Mouse (Mus musculus) heart, adult 18-20 months (tissue): ENCODE measurements at regions not wholly inside any gene's neighbourhood (a gene's known extent, or its start where the extent isn't known, plus 50 kb on each side); places are given as distances from the start of the nearest gene placed in this dataset.

Experiments used
- DNase-seq, 2 experiments: peaks; one replicate each; pipeline ENCODE4 v3.0.0; 2021 to 2022; ENCODE audit warnings: mixed read lengths in 1 of 2
- microRNA-seq, 2 experiments: library from miRNA; unstranded; fragments of <30 nt; microRNA quantifications; one replicate each; pipeline ENCODE4 v1.2.0; 2022

GRCm38 (mm10) chr2:169035315-169035714 is 79.9 kb upstream of the Zfp64 start:
- peak in 1 of 2 experiments; percentile 11 for DNase-seq

DNA sequence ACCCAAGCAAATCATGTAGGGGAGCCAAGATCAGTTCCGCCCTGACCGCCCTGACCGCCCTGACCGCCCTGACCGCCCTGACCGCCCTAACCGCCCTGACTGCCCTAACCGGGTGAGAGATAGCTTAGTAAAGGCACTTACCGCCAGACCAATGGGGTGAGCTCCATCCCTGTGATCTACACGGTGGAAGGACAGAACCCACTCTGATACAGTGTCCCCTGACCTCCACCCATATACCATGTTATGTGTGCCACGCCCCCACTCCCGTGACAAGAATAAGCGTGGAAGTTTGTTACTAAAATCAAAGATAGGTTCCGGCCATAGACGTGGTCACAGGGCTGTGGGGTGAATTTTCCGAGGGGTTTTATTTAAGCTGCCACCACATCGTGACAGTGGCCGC is 78.6 kb upstream of the Zfp64 start:
- no peak for DNase-seq

- no peak for DNase-seq
These were observed 77.8 kb upstream of the Zfp64 start for GRCm38 (mm10) chr2:169033181-169033580.

DNA sequence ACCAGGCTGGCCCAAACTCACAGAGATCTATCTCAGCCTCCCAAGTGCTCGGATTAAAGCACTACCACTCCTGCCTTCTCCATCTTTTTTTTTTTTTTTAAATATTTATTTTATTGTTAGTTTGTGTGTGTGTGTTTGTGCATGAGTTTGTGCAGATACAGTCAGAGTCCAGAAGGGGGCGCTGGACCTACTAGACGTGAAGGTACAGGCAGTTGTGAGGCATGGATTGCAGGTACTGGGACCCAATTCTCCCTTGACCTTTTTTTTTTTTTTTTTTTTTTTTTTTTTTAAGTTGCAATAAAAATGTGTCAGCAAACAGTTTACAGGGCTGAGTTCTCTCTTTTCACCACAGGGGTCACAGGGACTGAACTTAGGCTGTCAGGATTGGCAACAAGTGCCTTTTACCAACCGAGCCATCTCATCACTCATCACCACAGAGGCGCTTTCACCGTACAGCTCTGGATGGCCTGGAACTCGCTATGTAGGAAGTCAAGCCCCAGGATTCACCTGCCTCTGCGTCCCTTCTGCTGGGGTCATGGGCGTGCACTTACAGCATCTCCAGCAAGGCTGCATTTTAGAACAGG is 73.2 kb upstream of the Zfp64 start:
- DNase-seq = no peak

DNA sequence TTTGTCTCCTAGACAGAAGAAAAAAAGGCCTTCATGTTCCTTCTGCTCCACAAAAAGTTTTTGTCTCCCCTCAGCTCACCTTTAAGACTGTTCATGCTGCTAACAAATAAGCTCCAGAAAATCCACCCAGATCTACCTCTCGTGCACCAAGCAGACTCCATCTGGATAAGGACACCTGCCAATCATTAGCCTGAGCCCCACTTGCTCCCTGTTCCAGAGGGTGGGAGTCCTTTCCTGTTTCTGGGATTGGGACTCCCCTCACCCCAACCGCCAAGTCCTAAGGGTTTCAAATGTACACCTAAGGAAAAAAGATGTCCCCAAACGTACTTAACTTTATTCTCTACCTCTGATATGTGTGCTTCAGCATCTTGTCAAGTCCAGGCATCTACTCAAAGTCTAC is 63.6 kb upstream of the Zfp64 start:
- DNase-seq = no peak

DNA sequence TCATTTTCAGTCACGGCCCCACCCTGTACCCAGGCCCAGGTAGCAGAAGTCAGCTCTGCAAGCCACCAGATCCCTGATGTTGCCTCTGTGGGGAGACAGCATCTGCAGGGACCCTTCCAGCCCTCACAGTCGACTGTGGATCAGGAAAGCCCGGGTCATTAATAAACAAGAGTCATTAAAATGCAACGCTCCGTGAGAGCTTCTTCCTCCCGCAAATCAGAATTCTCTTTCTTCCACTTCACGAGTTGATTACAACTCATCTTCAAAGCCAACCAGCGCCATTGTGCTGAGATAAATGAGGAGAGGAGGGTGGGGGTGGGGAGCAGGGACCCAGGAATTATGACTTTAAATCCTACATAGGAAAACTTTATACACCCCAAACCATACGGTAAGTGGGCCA is 54.9 kb upstream of the Zfp64 start:
- no peak for DNase-seq

DNA sequence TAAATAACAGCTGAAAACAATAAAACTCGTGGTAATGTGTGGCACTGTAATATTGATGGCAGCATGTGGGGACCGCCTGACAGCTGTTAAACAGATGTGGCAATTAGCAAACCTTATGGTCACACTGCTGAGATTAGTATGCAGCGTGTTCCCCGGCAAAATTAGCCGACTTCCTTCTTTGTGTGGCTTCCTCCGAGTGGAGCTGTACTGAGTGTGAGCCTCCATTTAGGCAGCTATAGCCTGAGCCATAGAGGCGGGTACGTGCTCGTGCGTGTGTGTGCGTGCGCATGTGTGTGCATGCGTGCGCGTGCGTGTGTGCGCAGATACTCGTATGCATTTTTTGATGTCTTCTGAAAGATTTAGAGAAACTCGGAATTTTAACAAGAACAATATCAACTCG is 53.4 kb upstream of the Zfp64 start:
- DNase-seq = peak; percentile 12 to 41

DNA sequence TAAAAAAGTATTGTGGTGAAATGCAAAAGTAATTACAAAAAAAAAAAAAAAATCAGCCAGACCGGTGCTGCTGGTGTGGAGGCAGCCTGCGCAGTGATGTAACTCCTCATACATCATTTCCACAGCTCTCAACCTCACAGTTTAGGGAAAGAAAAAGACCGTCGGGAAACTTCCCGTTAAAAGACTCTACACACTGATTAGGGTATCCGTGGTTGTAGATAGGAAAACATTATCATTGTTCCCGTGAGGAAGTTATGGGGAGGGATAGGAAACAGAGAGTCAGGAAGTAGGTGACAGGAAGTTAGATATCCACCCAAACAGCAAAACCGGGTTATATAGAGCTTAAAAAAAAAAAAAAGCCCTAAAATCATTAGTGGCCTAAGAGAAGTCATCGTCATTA is 52.9 kb upstream of the Zfp64 start:
- DNase-seq = peak in 1 of 2 experiments; percentile 15

DNA sequence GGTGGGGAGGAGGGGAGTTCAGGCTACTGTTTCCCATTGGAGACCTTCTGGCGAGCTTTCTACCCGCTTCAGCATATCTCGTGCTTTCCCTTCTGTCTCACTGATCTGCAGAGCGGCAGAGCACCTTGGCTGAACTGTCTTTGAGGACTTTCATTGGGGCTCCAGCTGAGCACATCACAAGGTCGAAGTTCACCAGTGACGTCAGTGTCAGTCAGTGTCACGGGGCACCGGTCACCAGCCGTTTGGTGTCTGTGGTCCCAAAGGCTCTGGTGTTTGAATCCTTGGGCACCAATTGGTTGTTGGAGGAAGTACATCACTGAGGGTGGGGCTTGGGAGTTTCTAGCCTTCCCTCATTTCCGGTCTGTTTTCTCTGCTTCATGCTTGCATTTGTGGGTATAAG is 51.2 kb upstream of the Zfp64 start:
- no peak for DNase-seq

DNA sequence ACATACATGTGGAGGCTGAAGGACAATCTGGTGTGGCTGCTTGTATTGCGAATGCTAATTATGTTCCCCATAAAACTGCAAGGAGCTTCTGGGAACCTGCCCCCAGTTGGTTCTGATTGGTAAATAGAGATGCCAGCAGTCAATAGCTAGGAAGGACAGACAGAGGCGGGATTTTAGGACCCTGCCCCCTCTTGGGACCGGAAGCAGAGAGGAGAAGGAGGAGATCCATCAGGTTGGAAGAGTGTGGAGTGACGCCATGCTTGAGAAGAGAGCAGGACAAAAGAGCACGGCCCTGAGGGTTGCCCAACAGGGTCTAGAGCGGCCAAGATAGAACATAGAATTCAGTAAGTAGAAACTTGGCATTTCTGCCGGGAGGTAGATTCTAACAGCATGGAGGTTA is 50.4 kb upstream of the Zfp64 start:
- no peak for DNase-seq

Small RNA genes in the stretch of these regions (microRNA-seq; reads per million reads assigned to microRNA genes)
- gene Gm26469 = 0 reads per million in 2 experiments
